Mouse (Mus musculus) Muller cell, postnatal 12 days (primary cell): ENCODE data around the gene Zfp335.
"Not testable (repeated sequence)": the region's sequence is repeated elsewhere in the genome, so short reads cannot be mapped to it uniquely, and the experiment has no call there.

Experiments used
- DNase-seq: peaks from one replicate; pipeline ENCODE4 v3.0.0-alpha.2; 2015; ENCODE audit errors: inconsistent ontology term

The Zfp335 gene

GRCm38 (mm10) chr2:164868491-164868890, 43.1 kb downstream of the Zfp335 start:
- no peak for DNase-seq

GRCm38 (mm10) chr2:164867566-164867965, 44.0 kb downstream of the Zfp335 start:
- no peak for DNase-seq

- DNase-seq = peak; percentile 50
Measured at GRCm38 (mm10) chr2:164866741-164867551, 44.6 kb downstream of the Zfp335 start.

- DNase-seq = no peak
Measured at GRCm38 (mm10) chr2:164864593-164864992, 47.0 kb downstream of the Zfp335 start.

GRCm38 (mm10) chr2:164863411-164863810, 48.1 kb downstream of the Zfp335 start:
- not testable (repeated sequence) for DNase-seq

GRCm38 (mm10) chr2:164862179-164862861, 49.2 kb downstream of the Zfp335 start:
- DNase-seq = peak; percentile 53

GRCm38 (mm10) chr2:164861094-164861493, 50.5 kb downstream of the Zfp335 start:
- no peak for DNase-seq

- no peak for DNase-seq
Measured at GRCm38 (mm10) chr2:164859640-164860432, 51.7 kb downstream of the Zfp335 start.

- DNase-seq = no peak
Measured at GRCm38 (mm10) chr2:164859155-164859554, 52.4 kb downstream of the Zfp335 start.

- no peak for DNase-seq
Measured at GRCm38 (mm10) chr2:164857842-164858553, 53.6 kb downstream of the Zfp335 start.

- peak; percentile 89 for DNase-seq
Measured at GRCm38 (mm10) chr2:164857101-164857821, 54.3 kb downstream of the Zfp335 start, which contains the start of gene Pltp. Gene Pltp (minus strand): TSS chr2:164857711.

- DNase-seq = no peak
Measured at GRCm38 (mm10) chr2:164856309-164857100, 55.1 kb downstream of the Zfp335 start.

GRCm38 (mm10) chr2:164855572-164855971, 56.0 kb downstream of the Zfp335 start:
- DNase-seq = not testable (repeated sequence)

- DNase-seq = no peak
Measured at GRCm38 (mm10) chr2:164850061-164850460, 61.5 kb downstream of the Zfp335 start.

- DNase-seq = no peak
Measured at GRCm38 (mm10) chr2:164845782-164846181, 65.8 kb downstream of the Zfp335 start.
